Comparison of ENCODE assay signal across 21 mouse cellular contexts in the genomic region with DNA sequence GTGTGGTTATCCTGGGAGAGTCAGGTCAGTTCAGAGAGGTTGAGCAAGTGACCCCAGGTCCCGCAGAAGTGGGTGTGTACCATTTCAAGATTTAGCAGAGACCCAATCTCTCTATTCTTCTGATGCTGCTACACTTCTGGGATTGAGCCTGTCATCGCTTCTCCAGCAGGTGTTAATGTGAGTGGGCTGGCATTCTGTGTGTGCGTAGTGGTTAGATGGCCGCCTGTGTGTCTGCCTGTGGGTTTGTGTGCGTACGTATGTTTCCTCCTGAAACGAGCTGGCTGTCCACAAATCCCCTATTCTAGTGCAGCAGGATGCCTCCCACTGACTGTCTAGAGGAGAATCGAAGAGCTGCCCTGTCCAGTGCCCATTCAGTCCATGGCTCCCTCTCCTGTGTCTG. TPM values are rescaled to one million over a fixed set of nuclear protein-coding genes. Genes with fewer than 3 reads are reported as not detected.
A peak's percentile ranks its signal among the peaks of the same experiment; 100 is the strongest.
DNase-seq lines count a peak whose midpoint lies in the region; ATAC-seq lines count a peak whose summit lies in the region.
"Had no signal": no experiment of that assay in that cellular context is flagged by ENCODE, and none has a peak within 500 bp of the region (broad histone marks: within the 10 kb centered on the region; RNA-seq: fewer than 3 reads in every experiment).

No protein-coding gene starts in this region.

- no peak overlapping the region for H3K4me2 ChIP-seq in forebrain, embryonic 15.5 days (replicated peaks)
- H3K4me2 ChIP-seq in hindbrain, embryonic 16.5 days (ENCODE audit: low read length): no peak overlapping the region
- no peak overlapping the region for H3K4me2 ChIP-seq in hindbrain, embryonic 14.5 days (replicated peaks)
- H3K4me2 ChIP-seq: embryonic facial prominence, embryonic 12.5 days; heart, embryonic 13.5 days had no signal

- H3K9ac ChIP-seq in forebrain, embryonic 15.5 days (replicated peaks): 0 out of 2 replicates have a peak overlapping the region, but pooled peaks have one; percentile 9
- 0 out of 2 replicates have a peak overlapping the region, but pooled peaks have one; percentile 18 for H3K9ac ChIP-seq in hindbrain, embryonic 16.5 days (ENCODE audit: low read depth, low read length)
- H3K9ac ChIP-seq in hindbrain, embryonic 14.5 days: no peak overlapping the region
- H3K9ac ChIP-seq: embryonic facial prominence, embryonic 12.5 days; heart, embryonic 13.5 days had no signal

- 41% methylated on average over 8 of the region's 8 CpGs for WGBS in forebrain, embryonic 15.5 days
- 61% methylated on average over 8 of the region's 8 CpGs for WGBS in forebrain, embryonic 10.5 days
- 59% methylated on average over 8 of the region's 8 CpGs for WGBS in hindbrain, embryonic 16.5 days
- WGBS in hindbrain, embryonic 14.5 days: 66% methylated on average over 8 of the region's 8 CpGs

- no peaks in the 10 kb centered on the region for H3K9me3 ChIP-seq in forebrain, embryonic 15.5 days
- no peaks in the 10 kb centered on the region for H3K9me3 ChIP-seq in forebrain, embryonic 10.5 days
- no peaks in the 10 kb centered on the region for H3K9me3 ChIP-seq in hindbrain, embryonic 16.5 days (ENCODE audit: control insufficient read depth, low read length)
- H3K9me3 ChIP-seq in hindbrain, embryonic 14.5 days (ENCODE audit: control insufficient read depth, low read length): no peaks in the 10 kb centered on the region
- H3K9me3 ChIP-seq: embryonic facial prominence, embryonic 12.5 days; G1E; heart, embryonic 13.5 days had no signal

- ATAC-seq in forebrain, embryonic 15.5 days (replicated peaks): no peak
- no peak for ATAC-seq in hindbrain, embryonic 16.5 days
- no peak for ATAC-seq in hindbrain, embryonic 14.5 days (ENCODE audit: low FRiP score)
- ATAC-seq: CD4-positive, CD25-positive, alpha-beta regulatory T cell, adult 4 months; intestine, postnatal 0 days had no signal

- no peaks in the 10 kb centered on the region for H3K36me3 ChIP-seq in forebrain, embryonic 15.5 days
- no peaks in the 10 kb centered on the region for H3K36me3 ChIP-seq in forebrain, embryonic 10.5 days (replicated peaks)
- H3K36me3 ChIP-seq in hindbrain, embryonic 16.5 days (ENCODE audit: control insufficient read depth, insufficient read depth, low read length): no peaks in the 10 kb centered on the region
- no peaks in the 10 kb centered on the region for H3K36me3 ChIP-seq in hindbrain, embryonic 14.5 days (replicated peaks; ENCODE audit: control insufficient read depth, insufficient read depth)
- H3K36me3 ChIP-seq: embryonic facial prominence, embryonic 12.5 days; G1E; heart, embryonic 13.5 days had no signal

- H3K27me3 ChIP-seq in forebrain, embryonic 15.5 days: peaks cover 8% of the 10 kb centered on the region; the same call in 1 of the 2 replicates
- H3K27me3 ChIP-seq in forebrain, embryonic 10.5 days (ENCODE audit: poor library complexity, severe bottlenecking): peaks cover 92% of the 10 kb centered on the region
- peaks cover 25% of the 10 kb centered on the region for H3K27me3 ChIP-seq in hindbrain, embryonic 16.5 days (replicated peaks; ENCODE audit: control insufficient read depth, insufficient read depth, low read length)
- peaks cover 39% of the 10 kb centered on the region for H3K27me3 ChIP-seq in hindbrain, embryonic 14.5 days (ENCODE audit: control insufficient read depth, insufficient read depth, low read length)

- H3K27ac ChIP-seq in forebrain, embryonic 15.5 days (replicated peaks): no peak overlapping the region
- no peak overlapping the region for H3K27ac ChIP-seq in forebrain, embryonic 10.5 days
- no peak overlapping the region for H3K27ac ChIP-seq in hindbrain, embryonic 16.5 days (ENCODE audit: low read depth, low read length)
- H3K27ac ChIP-seq in hindbrain, embryonic 14.5 days: no peak overlapping the region
- H3K27ac ChIP-seq: embryonic facial prominence, embryonic 12.5 days; heart, embryonic 13.5 days had no signal

- H3K4me3 ChIP-seq in forebrain, embryonic 15.5 days: no peak overlapping the region
- no peak overlapping the region for H3K4me3 ChIP-seq in forebrain, embryonic 10.5 days
- no peak overlapping the region for H3K4me3 ChIP-seq in hindbrain, embryonic 16.5 days (ENCODE audit: low read length)
- H3K4me3 ChIP-seq in hindbrain, embryonic 14.5 days (replicated peaks; ENCODE audit: low read length): no peak overlapping the region
- H3K4me3 ChIP-seq: embryonic facial prominence, embryonic 12.5 days; heart, embryonic 13.5 days had no signal

- no peak for DNase-seq in forebrain, embryonic 10.5 days (ENCODE audit: extremely low spot score, low spot score)
- DNase-seq in hindbrain, embryonic 14.5 days (ENCODE audit: low spot score): no peak
- peak; percentile 8 for DNase-seq in 416B (ENCODE audit: low read depth)
- DNase-seq in brain, adult 2 months (ENCODE audit: low read depth, low spot score): peak; percentile 40
- DNase-seq in thymus, postnatal 14 days: no peak
- DNase-seq: adrenal gland, adult 8-10 months; cerebellum, adult 11-12 months; cerebellum, adult 9-10 months; gastrocnemius, postnatal 36 days; heart, adult 11 months; heart, postnatal 36 days; kidney, adult 8-10 months had no signal

- peaks cover 62% of the 10 kb centered on the region for H3K4me1 ChIP-seq in forebrain, embryonic 15.5 days
- peaks cover 59% of the 10 kb centered on the region for H3K4me1 ChIP-seq in forebrain, embryonic 10.5 days
- peaks cover 37% of the 10 kb centered on the region for H3K4me1 ChIP-seq in hindbrain, embryonic 16.5 days (ENCODE audit: control insufficient read depth, insufficient read depth, low read depth, low read length)
- H3K4me1 ChIP-seq in hindbrain, embryonic 14.5 days (replicated peaks; ENCODE audit: control insufficient read depth, insufficient read depth, low read length): peaks cover 30% of the 10 kb centered on the region
- H3K4me1 ChIP-seq: embryonic facial prominence, embryonic 12.5 days had no signal

RNA-seq across cellular contexts. Expression of a gene that starts 12.5 kb away (rescaled TPM):
- not detected in 2 replicates for polyA plus RNA-seq in forebrain, embryonic 15.5 days (2015; fragmentation: Nextera tagmentation; extraction: Ambion mirVana)
- polyA plus RNA-seq in forebrain, embryonic 10.5 days (2016; fragmentation: Nextera tagmentation; extraction: Ambion mirVana): not detected in 2 replicates
- polyA plus RNA-seq in hindbrain, embryonic 16.5 days (2015; fragmentation: Nextera tagmentation; extraction: Ambion mirVana): not detected in 2 replicates
- polyA plus RNA-seq in hindbrain, embryonic 14.5 days (2014; fragmentation: Nextera tagmentation; extraction: Ambion mirVana): not detected in 2 replicates
- polyA plus RNA-seq: CD4-positive, CD25-positive, alpha-beta regulatory T cell, adult 4 months; cortical plate, adult 2 months; embryonic facial prominence, embryonic 12.5 days; G1E; heart, embryonic 13.5 days; heart, postnatal 0 days; intestine, postnatal 0 days had no signal

RNA-seq across cellular contexts. Expression of a gene that starts 22.6 kb away (rescaled TPM):
- 4.8 and 5.8 TPM in 2 replicates for polyA plus RNA-seq in forebrain, embryonic 15.5 days (2015; fragmentation: Nextera tagmentation; extraction: Ambion mirVana)
- 4.4 and 5.6 TPM in 2 replicates for polyA plus RNA-seq in forebrain, embryonic 10.5 days (2016; fragmentation: Nextera tagmentation; extraction: Ambion mirVana)
- polyA plus RNA-seq in hindbrain, embryonic 16.5 days (2015; fragmentation: Nextera tagmentation; extraction: Ambion mirVana): 6.1 and 7.9 TPM in 2 replicates
- polyA plus RNA-seq in hindbrain, embryonic 14.5 days (2014; fragmentation: Nextera tagmentation; extraction: Ambion mirVana): 6.3 and 8.3 TPM in 2 replicates
- polyA plus RNA-seq: G1E had no signal

RNA-seq across cellular contexts. Expression of a gene that starts 43.4 kb away (rescaled TPM):
- 131 and 137 TPM in 2 replicates for polyA plus RNA-seq in forebrain, embryonic 15.5 days (2015; fragmentation: Nextera tagmentation; extraction: Ambion mirVana)
- polyA plus RNA-seq in forebrain, embryonic 10.5 days (2016; fragmentation: Nextera tagmentation; extraction: Ambion mirVana): 101 and 103 TPM in 2 replicates
- 83.8 and 90.0 TPM in 2 replicates for polyA plus RNA-seq in hindbrain, embryonic 16.5 days (2015; fragmentation: Nextera tagmentation; extraction: Ambion mirVana)
- polyA plus RNA-seq in hindbrain, embryonic 14.5 days (2014; fragmentation: Nextera tagmentation; extraction: Ambion mirVana): 83.1 and 89.0 TPM in 2 replicates

Comparison
In these comparisons a context has a peak if more than half of its experiments do, and no peak if none do; other contexts are left out.
1. DNase-seq: peak in 416B (single experiment) and brain, adult 2 months (single experiment); none in forebrain, embryonic 10.5 days (single experiment), hindbrain, embryonic 14.5 days (single experiment) and thymus, postnatal 14 days (single experiment).